Mouse (Mus musculus): ENCODE data around the gene Lrcol1.

Lrcol1 gene

GRCm38 (mm10) chr5:110344524-110344923 is at the start of gene Lrcol1:
TSS of gene Lrcol1 (plus strand) at chr5:110344730.
- DNase-seq (ENCODE audit: low spot score in 2 of 2), result no peak

DNA sequence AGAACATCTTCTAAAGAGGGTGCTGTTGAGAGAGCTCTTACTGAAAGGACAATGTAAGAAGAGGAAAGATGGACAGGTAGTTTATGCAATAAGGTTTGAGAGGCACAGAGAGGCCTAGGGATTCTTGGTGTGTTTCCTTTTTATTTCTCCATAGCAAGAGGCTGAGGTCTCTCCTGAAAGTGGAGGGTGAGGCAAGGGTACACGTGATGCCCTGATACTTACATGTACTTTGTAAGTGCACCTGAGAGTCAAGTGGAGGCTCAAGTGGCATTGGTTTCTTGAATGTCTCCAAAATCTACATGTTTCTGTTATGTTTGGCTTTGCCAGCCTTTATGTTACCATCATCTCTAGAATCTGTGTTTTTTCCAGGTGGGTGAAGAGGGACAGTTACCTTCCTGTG is 47.9 kb upstream of the Lrcol1 start:
- no peak for DNase-seq (ENCODE audit: low spot score in 2 of 2)

GRCm38 (mm10) chr5:110300591-110300990 is 43.9 kb upstream of the Lrcol1 start:
- no peak for DNase-seq (ENCODE audit: low spot score in 2 of 2)

- no peak for DNase-seq (ENCODE audit: low spot score in 2 of 2)
These were observed 35.7 kb upstream of the Lrcol1 start for GRCm38 (mm10) chr5:110308861-110309260.

GRCm38 (mm10) chr5:110313127-110313526 is 31.4 kb upstream of the Lrcol1 start:
- DNase-seq (ENCODE audit: low spot score in 2 of 2), result no peak

- DNase-seq (ENCODE audit: low spot score in 2 of 2), result no peak
These were observed 14.0 kb upstream of the Lrcol1 start for GRCm38 (mm10) chr5:110330508-110330907.

DNA sequence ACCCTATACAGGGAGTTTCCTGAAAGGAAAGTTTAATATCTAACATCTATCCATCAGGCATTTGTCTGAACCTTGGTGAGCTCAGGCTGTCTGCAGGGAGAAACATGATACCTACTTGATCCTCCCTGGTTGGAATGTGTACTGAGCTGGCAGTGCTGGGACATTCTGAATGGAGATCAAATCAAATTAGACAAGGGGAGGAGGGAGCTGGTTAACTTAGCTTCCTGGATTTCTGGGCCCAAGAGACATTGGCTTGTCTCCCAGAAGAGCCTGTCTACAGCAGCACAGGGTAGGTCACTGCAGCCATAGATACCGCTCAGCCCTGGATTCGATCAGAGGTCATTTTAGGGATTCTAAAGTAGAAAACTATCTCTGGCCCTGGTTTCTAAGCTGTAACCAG is 5.7 kb upstream of the Lrcol1 start:
- no peak for DNase-seq (ENCODE audit: low spot score in 2 of 2)

DNA sequence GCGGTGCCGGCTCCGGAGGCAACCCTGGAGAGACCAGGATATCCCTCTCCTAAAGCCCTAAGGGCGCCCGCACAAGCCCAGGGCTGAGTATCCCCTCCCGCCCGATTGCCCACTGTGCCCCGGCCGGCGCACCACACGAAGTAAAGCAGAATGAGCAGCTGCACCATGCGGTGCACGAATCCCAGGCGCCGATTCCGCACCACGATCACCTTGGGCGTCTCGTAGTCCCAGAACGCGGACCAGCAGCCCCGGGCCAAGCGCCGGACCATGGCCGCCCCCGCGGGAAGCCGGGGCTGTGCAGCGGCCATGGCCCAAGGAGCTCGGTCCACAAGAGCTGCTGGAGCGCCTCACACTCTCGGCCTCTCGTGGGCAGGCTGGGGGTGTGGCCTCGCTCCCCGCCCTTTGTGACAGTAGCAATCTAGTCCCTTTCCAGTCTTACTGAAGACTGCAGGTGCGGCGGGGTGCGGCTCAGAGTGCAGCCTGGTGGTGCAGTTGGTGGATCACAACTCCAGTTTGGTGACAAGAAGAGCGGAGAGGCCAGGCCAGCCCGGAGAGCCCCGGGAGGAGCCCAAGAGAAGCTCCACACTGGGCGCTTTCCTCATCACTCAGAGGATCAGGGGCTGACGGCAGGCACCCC is 1.8 kb upstream of the Lrcol1 start, which contains the start of gene P2rx2:
Gene P2rx2 (minus strand): TSS at position 565 of the 637 bp plus-strand sequence.
- peak in 1 of 2 experiments; percentile 24 for DNase-seq (ENCODE audit: low spot score in 2 of 2)

DNA sequence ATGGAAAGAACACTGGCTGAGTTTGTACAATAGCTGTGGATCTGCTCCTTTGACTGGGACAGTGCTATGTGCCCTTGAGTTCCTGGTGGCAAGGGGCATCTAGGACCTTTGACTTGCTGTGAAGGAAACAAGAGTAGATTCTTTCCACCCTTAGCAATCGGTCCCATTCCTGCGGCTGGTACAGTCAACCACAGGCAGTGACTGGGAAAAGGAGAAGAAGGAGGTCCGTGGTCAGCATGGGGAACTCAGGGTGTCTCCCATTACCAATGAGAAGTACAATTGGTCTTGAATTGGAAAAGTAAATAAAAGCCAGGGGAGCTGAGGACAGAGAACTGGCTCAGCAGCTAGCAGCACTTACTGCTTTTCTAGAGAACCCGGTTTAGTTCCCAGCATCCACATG is 1.0 kb downstream of the Lrcol1 start:
- no peak for DNase-seq (ENCODE audit: low spot score in 2 of 2)

DNA sequence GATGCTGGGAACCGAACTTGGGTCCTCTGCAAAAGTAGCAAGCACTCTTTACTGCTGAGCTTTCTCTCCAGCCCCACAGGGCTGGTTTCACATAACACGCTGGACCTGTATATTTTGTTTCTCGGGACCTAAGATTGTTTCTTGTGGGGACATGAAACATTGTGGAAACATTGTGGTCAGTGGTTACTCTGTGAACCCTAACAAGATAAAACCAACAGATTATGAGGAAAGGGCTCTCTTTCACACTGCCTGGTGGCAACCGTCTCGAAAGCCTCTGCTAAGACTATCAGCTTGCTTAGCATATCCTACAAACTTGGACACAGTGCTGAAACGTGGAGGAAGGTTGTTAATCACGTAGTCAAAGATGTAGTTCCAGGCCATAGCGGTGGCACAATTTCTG is 2.5 kb downstream of the Lrcol1 start:
- no peak for DNase-seq (ENCODE audit: low spot score in 2 of 2)

DNA sequence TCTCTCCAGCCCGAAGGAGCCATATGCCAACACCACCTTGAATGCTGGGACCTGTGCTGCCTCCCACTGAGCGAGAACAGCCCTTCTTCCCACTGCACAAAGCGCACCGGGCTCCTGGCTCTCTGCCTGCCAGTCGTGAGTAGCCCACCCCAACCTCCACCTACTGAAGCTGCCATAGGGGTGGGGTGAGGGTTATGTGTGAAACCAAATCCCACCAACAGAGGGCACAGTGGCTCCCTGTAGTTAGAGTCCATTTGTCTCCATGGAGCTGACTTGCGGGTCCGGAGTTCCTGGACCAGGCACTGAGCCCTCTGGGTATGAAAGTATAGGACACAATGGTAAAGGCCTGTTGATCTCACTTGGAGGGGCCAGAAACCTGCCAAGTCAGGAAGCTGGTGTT is 10.2 kb downstream of the Lrcol1 start:
- no peak for DNase-seq (ENCODE audit: low spot score in 2 of 2)

- DNase-seq (ENCODE audit: low spot score in 2 of 2), result peak in 1 of 2 experiments; percentile 75
These were observed 13.1 kb downstream of the Lrcol1 start for GRCm38 (mm10) chr5:110357531-110358179.

DNA sequence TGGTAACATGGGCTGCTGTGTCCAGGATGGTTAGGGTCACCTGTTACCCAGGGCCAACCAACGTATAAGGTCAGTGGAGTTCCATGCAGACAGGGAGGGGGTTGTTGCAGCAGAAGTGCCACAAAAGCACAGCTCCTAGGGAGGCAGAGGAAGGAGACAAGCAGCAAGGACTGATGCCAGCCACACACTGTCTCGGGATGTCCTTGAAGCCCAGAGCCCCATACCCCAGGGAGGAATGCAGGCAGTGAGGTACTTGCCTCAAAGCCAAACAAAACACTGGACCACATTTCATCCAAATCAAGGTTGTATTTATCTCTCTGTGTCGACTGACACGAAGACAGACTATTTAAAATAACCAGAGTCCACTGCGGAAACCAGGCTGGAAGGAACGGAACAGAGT is 16.9 kb downstream of the Lrcol1 start:
- no peak for DNase-seq (ENCODE audit: low spot score in 2 of 2)

- DNase-seq (ENCODE audit: low spot score in 2 of 2), result no peak
These were observed 18.3 kb downstream of the Lrcol1 start for GRCm38 (mm10) chr5:110362813-110363178.

- peak; percentile 48 to 72 for DNase-seq (ENCODE audit: low spot score in 2 of 2)
These were observed 18.8 kb downstream of the Lrcol1 start for GRCm38 (mm10) chr5:110363179-110363821.

- DNase-seq (ENCODE audit: low spot score in 2 of 2), result no peak
These were observed 19.5 kb downstream of the Lrcol1 start for GRCm38 (mm10) chr5:110363822-110364545.

DNA sequence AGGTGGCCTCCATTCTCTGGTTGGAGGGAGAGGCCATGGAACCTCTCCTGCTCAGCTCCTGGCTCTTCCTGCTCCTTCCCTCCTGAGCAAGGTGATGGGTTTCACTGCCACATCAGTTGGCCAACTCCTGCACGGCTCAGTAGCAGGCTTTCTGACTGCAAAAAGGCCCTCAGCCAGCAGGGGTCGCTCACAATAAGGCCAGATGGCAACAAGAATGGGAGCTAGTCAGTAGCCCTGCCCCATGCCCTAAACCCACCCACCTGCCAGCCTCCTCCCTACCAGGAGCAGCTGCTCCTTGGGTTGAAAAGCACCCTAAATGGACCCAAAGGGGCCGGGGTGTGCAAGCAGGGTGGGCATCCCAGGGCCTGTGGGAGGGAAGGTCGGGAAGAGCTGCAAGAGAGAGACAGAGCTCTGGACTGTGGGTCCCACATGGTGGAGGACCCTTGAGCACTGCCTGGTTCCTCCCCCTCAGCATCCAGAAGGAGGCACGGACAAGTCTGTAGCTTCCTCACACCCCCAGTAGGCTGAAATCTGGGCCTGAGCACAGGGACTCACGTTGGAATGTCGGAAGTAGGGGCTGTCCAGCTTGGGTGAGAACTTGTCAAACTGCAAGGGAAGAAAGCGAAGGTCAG is 32.4 kb downstream of the Lrcol1 start:
- peak; percentile 49 to 70 for DNase-seq (ENCODE audit: low spot score in 2 of 2)

DNA sequence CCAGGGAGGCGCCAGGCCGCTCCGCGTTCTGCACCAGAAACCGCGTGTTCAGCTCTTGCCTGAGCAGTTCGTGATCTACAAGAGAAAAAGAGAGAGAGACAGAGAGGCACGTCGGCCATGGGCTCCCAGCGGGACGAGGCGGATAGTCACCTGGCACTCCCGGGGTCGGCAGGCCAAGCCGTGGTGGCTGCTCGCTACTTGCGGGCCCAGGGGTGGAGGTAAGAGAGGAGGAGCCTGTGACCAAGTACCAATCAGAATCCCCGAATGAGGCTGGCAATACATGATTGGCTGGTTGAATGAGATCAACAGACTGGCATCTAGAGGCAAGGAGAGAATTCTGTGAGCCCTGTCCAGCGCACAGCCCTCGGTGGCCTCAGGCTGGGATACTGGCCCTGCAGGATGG is 33.7 kb downstream of the Lrcol1 start:
- no peak for DNase-seq (ENCODE audit: low spot score in 2 of 2)

DNA sequence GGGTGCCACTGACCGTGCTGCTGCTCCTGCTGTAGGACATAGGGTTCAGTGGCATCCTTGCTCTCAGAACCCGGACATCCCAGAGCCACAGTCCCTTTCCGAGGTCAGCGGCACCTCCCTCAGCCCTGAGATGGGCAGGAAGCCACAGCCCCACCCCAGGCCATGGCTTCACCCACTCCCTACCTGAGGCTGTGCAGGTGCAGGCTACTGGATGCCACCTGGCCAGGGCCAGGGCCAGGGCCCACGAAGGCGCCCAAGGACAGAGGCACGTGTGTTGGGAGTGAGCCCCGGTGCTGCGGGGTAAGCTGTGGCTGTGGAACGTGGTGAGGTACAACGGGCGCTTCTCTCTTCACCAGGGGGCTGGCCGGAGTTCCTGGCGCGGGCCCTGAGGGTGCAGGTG is 34.6 kb downstream of the Lrcol1 start:
- no peak for DNase-seq (ENCODE audit: low spot score in 2 of 2)

GRCm38 (mm10) chr5:110379823-110380222 is 35.3 kb downstream of the Lrcol1 start:
- no peak for DNase-seq (ENCODE audit: low spot score in 2 of 2)

DNA sequence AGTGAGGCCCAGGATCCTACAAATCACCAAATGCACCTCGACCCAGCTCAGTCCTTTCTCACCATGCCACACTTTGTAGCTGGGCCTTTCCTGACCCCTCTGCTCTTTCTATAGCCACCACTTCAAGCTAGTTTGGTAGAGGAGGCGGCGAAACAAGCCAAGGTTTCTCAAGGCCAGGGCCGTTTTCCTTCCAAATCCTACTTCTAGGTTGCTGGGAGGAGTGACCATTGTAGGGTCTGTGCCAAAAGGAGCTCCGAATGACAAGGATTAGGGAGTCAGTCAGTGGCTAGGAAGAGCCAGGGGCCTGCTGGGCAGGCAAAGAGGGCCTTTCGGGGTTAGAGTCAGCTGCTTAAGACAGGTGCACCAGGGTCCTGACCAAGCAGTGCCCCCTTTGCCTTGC is 40.0 kb downstream of the Lrcol1 start:
- no peak for DNase-seq (ENCODE audit: low spot score in 2 of 2)

- DNase-seq (ENCODE audit: low spot score in 2 of 2), result no peak
These were observed 40.7 kb downstream of the Lrcol1 start for GRCm38 (mm10) chr5:110385263-110385662.

All from frontal cortex, postnatal 10 days (tissue).